Mouse (Mus musculus) frontal cortex, adult (tissue): ENCODE measurements around the gene Ubald2.

ENCODE experiments used
- ATAC-seq: cut with Nextera tagmentation; 2 replicates; pipeline ENCODE4 v1.9.2; 2017; ENCODE audit warnings: mild to moderate bottlenecking, moderate library complexity, mixed read lengths; ENCODE audit not compliant: low TSS enrichment

The Ubald2 gene

GRCm38 (mm10) chr11:116432593-116433355, 1.1 kb upstream of the Ubald2 start:
- ATAC-seq, result peak; percentile 58; the same call in 1 of the 2 replicates

- no peak for ATAC-seq
Measured at GRCm38 (mm10) chr11:116434287-116434966, 533 bp downstream of the Ubald2 start.

- ATAC-seq, result no peak
Measured at GRCm38 (mm10) chr11:116434967-116435752, 1.3 kb downstream of the Ubald2 start.

- ATAC-seq, result no peak
Measured at GRCm38 (mm10) chr11:116435992-116436724, 2.3 kb downstream of the Ubald2 start.

- no peak for ATAC-seq
Measured at GRCm38 (mm10) chr11:116436725-116437331, 2.9 kb downstream of the Ubald2 start.

- no peak for ATAC-seq
Measured at GRCm38 (mm10) chr11:116437541-116437940, 3.6 kb downstream of the Ubald2 start.

GRCm38 (mm10) chr11:116439269-116440240, 5.7 kb downstream of the Ubald2 start:
- ATAC-seq, result no peak

- no peak for ATAC-seq
Measured at GRCm38 (mm10) chr11:116440408-116441068, 6.6 kb downstream of the Ubald2 start.

GRCm38 (mm10) chr11:116442129-116442866, 8.4 kb downstream of the Ubald2 start:
- ATAC-seq, result no peak

- ATAC-seq, result no peak
Measured at GRCm38 (mm10) chr11:116442867-116443177, 8.9 kb downstream of the Ubald2 start.

- ATAC-seq, result no peak
Measured at GRCm38 (mm10) chr11:116443311-116443710, 9.4 kb downstream of the Ubald2 start.

- ATAC-seq, result no peak
Measured at GRCm38 (mm10) chr11:116443935-116444334, 10.0 kb downstream of the Ubald2 start.

- peak; percentile 76 for ATAC-seq
Measured at GRCm38 (mm10) chr11:116445596-116446307, 11.9 kb downstream of the Ubald2 start.

- no peak for ATAC-seq
Measured at GRCm38 (mm10) chr11:116446308-116446887, 12.5 kb downstream of the Ubald2 start.

- ATAC-seq, result no peak
Measured at GRCm38 (mm10) chr11:116447822-116448221, 13.9 kb downstream of the Ubald2 start.

- no peak for ATAC-seq
Measured at GRCm38 (mm10) chr11:116449341-116449740, 15.4 kb downstream of the Ubald2 start.

- no peak for ATAC-seq
Measured at GRCm38 (mm10) chr11:116453889-116454288, 20.0 kb downstream of the Ubald2 start.

GRCm38 (mm10) chr11:116456234-116456633, 22.3 kb downstream of the Ubald2 start:
- no peak for ATAC-seq
